Mouse (Mus musculus): ENCODE data around the gene Prmt7. TPM values are rescaled to one million over a fixed set of nuclear protein-coding genes. Genes with fewer than 3 reads are reported as not detected.

Gene Prmt7
- total and polyA plus RNA-seq, 2 experiments = 9.9 to 12.0 TPM

DNA sequence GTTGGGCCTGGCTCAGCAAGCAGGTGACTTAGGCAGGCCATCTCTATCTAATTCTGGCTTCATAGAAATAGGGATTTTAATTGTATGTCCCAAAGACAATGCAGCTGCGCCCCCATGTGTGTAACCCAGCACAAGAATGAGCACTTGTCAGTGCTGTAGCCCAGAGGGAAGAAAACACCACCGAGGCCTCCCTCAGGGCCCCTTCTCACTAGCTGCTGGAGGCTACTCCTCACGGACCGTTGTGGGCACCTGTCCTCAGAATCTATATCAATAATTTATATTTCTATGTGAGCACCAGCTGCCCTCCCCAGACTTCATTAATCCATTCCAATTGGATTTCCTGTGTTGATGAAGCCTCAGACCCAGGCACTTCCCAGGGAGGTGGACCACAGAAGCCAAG lies 50.2 kb downstream of the Prmt7 start:
- Histone ChIP-seq H3K27ac (replicated peaks; ENCODE audit: insufficient read depth, low read depth, low read length) (no peak overlapping the region), H3K27me3 (ENCODE audit: control insufficient read depth, insufficient read depth, low read length) (no peaks in the 10 kb centered on the region), H3K4me1 (ENCODE audit: control insufficient read depth, insufficient read depth, low read length) (no peaks in the 10 kb centered on the region), H3K4me3 (ENCODE audit: insufficient read depth, low read depth, low read length) (no peak overlapping the region), H3K79me2 (ENCODE audit: control insufficient read depth, insufficient read depth, low read length) (no peaks in the 10 kb centered on the region), H3K36me3 (ENCODE audit: control insufficient read depth, insufficient read depth, low read length) (no peaks in the 10 kb centered on the region), H3K9ac (ENCODE audit: low read depth, low read length) (no peak overlapping the region)
- TF ChIP-seq POLR2A (IDR thresholded peaks at IDR 0.05; ENCODE audit: extremely low read depth, insufficient read depth, low read length) (no peak), CTCF (IDR thresholded peaks at IDR 0.05; ENCODE audit: low read depth, low read length) (no peak)
- 95% methylated on average over 4 of the region's 4 CpGs for WGBS
- no peak for DNase-seq (ENCODE audit: extremely low read depth, low read depth, low spot score)

DNA sequence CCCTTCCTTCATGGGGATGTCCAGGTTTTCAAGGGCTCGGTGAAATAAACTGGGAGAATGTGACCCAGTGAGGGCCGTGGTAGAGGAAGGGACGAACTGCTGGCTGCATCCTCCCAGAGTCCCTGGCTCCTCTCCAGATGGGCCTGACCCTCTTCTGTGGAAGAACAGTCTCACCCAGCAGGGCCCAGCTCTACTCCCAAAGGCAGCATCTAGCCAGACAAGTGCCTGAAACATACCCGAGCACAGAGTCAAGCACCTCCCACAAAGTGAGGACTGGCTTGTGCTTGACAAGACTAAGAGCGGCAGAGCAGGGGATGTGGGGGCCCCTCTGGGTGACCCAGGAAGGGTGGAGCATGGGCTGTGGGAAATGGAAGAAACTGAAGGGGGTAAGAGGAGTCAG lies 51.6 kb downstream of the Prmt7 start:
- WGBS = 65% methylated on average over 5 of the region's 5 CpGs
- Histone ChIP-seq H3K4me1 (ENCODE audit: control insufficient read depth, insufficient read depth, low read length) (peaks cover 3% of the 10 kb centered on the region; the same call in 1 of the 2 replicates), H3K4me3 (ENCODE audit: insufficient read depth, low read depth, low read length) (no peak overlapping the region), H3K9ac (ENCODE audit: low read depth, low read length) (no peak overlapping the region), H3K36me3 (ENCODE audit: control insufficient read depth, insufficient read depth, low read length) (no peaks in the 10 kb centered on the region), H3K27me3 (ENCODE audit: control insufficient read depth, insufficient read depth, low read length) (no peaks in the 10 kb centered on the region), H3K27ac (replicated peaks; ENCODE audit: insufficient read depth, low read depth, low read length) (no peak overlapping the region), H3K79me2 (ENCODE audit: control insufficient read depth, insufficient read depth, low read length) (no peaks in the 10 kb centered on the region)
- no peak for DNase-seq (ENCODE audit: extremely low read depth, low read depth, low spot score)
- TF ChIP-seq CTCF (IDR thresholded peaks at IDR 0.05; ENCODE audit: low read depth, low read length) = no peak
- no peak for TF ChIP-seq POLR2A (IDR thresholded peaks at IDR 0.05; ENCODE audit: extremely low read depth, insufficient read depth, low read length)

DNA sequence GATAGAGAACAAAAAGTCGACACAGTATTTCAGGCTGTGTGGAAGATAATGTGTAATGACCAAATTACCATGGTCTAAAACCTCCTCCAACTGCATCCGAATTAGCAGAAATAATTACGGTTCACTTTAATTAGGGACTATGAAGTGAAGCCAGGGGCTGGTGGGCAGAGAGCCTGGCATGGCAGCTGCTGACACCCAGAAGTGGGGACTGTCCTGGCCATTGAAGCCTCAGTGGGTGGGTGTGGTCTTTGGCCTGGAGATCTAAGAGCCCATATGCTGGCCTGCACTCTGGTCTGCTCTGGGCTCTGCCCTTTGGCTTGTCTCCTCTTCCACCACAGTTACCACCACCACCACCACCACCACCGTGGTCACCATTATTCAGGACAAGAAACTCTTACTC lies 53.2 kb downstream of the Prmt7 start:
- no peaks in the 10 kb centered on the region for H3K36me3 ChIP-seq (ENCODE audit: control insufficient read depth, insufficient read depth, low read length)
- no peaks in the 10 kb centered on the region for H3K79me2 ChIP-seq (ENCODE audit: control insufficient read depth, insufficient read depth, low read length)
- peaks cover 3% of the 10 kb centered on the region; the same call in 1 of the 2 replicates for H3K4me1 ChIP-seq (ENCODE audit: control insufficient read depth, insufficient read depth, low read length)
- no peak overlapping the region for H3K4me3 ChIP-seq (ENCODE audit: insufficient read depth, low read depth, low read length)
- H3K27me3 ChIP-seq (ENCODE audit: control insufficient read depth, insufficient read depth, low read length) = no peaks in the 10 kb centered on the region
- DNase-seq (ENCODE audit: extremely low read depth, low read depth, low spot score) = no peak
- 92% methylated on average over 4 of the region's 4 CpGs for WGBS
- TF ChIP-seq CTCF (IDR thresholded peaks at IDR 0.05; ENCODE audit: low read depth, low read length) (no peak), POLR2A (IDR thresholded peaks at IDR 0.05; ENCODE audit: extremely low read depth, insufficient read depth, low read length) (no peak)
- no peak overlapping the region for H3K9ac ChIP-seq (ENCODE audit: low read depth, low read length)
- no peak overlapping the region for H3K27ac ChIP-seq (replicated peaks; ENCODE audit: insufficient read depth, low read depth, low read length)

DNA sequence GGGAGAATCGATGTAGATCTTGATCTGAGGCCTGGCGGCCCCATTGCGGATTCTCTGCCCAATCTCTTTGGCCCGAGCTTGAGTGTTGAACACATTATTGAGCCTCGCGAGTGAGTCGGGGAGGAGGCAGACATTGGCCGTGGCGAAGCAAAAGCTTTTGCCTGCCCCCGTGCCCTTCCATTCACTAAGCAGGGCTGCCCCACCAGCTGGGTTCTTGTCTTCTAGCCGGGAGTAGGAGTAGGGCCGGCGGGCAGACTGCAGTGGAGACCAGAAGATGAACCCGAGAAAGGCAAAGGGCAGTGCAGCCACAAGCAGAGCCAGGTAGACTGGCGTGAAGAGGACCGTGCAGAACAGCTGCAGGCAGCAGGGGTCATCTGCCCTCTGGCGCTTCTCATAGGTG lies 54.7 kb downstream of the Prmt7 start:
- no peaks in the 10 kb centered on the region for H3K36me3 ChIP-seq (ENCODE audit: control insufficient read depth, insufficient read depth, low read length)

DNA sequence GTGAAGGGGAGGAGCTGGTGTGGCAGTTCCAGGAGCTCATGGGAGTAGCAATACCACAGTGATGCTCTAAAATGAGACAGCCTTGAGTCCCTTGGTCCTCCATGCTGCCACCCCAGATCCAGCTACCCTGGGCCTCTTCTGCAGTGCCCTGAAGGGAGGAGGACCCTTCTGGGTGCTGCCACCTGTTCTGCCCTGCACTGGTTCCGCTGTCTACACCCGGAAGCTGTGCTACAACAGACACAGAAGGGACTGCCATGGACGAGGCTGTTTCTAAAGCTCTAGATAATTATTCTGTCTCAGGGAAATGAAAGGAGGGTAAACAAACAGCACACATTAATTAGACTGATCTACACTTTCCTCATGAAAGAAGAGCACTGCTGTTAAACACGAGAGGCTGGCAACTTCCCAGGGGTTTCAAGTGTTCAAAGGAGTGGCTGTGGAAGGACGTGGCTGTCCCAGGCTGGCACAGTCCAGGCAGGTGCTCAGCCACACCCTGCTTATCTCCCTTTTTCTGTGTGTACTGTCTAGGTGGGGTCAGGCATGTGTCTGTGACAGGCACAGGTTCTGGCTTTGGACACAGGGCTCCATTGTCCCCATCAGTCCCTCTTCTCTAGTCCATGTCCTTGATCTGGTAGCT lies 58.1 kb downstream of the Prmt7 start:
- Histone ChIP-seq H3K79me2 (ENCODE audit: control insufficient read depth, insufficient read depth, low read length) (no peaks in the 10 kb centered on the region), H3K27ac (replicated peaks; ENCODE audit: insufficient read depth, low read depth, low read length) (no peak overlapping the region), H3K36me3 (ENCODE audit: control insufficient read depth, insufficient read depth, low read length) (no peaks in the 10 kb centered on the region), H3K9ac (ENCODE audit: low read depth, low read length) (no peak overlapping the region), H3K27me3 (ENCODE audit: control insufficient read depth, insufficient read depth, low read length) (no peaks in the 10 kb centered on the region), H3K4me3 (ENCODE audit: insufficient read depth, low read depth, low read length) (no peak overlapping the region), H3K4me1 (ENCODE audit: control insufficient read depth, insufficient read depth, low read length) (peaks cover 3% of the 10 kb centered on the region; the same call in 1 of the 2 replicates)
- WGBS = 69% methylated on average over 5 of the region's 5 CpGs
- TF ChIP-seq POLR2A (IDR thresholded peaks at IDR 0.05; ENCODE audit: extremely low read depth, insufficient read depth, low read length) = no peak
- TF ChIP-seq CTCF (IDR thresholded peaks at IDR 0.05; ENCODE audit: low read depth, low read length) = no peak
- DNase-seq (ENCODE audit: extremely low read depth, low read depth, low spot score) = no peak

More for the DNA sequence above, 54.7 kb downstream of the Prmt7 start:
- H3K4me3 ChIP-seq (ENCODE audit: insufficient read depth, low read depth, low read length) = no peak overlapping the region
- TF ChIP-seq POLR2A (IDR thresholded peaks at IDR 0.05; ENCODE audit: extremely low read depth, insufficient read depth, low read length) (no peak), CTCF (IDR thresholded peaks at IDR 0.05; ENCODE audit: low read depth, low read length) (no peak)
- H3K9ac ChIP-seq (ENCODE audit: low read depth, low read length) = no peak overlapping the region
- DNase-seq (ENCODE audit: extremely low read depth, low read depth, low spot score) = no peak
- H3K4me1 ChIP-seq (ENCODE audit: control insufficient read depth, insufficient read depth, low read length) = peaks cover 3% of the 10 kb centered on the region; the same call in 1 of the 2 replicates
- H3K79me2 ChIP-seq (ENCODE audit: control insufficient read depth, insufficient read depth, low read length) = no peaks in the 10 kb centered on the region
- no peaks in the 10 kb centered on the region for H3K27me3 ChIP-seq (ENCODE audit: control insufficient read depth, insufficient read depth, low read length)
- no peak overlapping the region for H3K27ac ChIP-seq (replicated peaks; ENCODE audit: insufficient read depth, low read depth, low read length)
- 96% methylated on average over 17 of the region's 17 CpGs for WGBS

DNA sequence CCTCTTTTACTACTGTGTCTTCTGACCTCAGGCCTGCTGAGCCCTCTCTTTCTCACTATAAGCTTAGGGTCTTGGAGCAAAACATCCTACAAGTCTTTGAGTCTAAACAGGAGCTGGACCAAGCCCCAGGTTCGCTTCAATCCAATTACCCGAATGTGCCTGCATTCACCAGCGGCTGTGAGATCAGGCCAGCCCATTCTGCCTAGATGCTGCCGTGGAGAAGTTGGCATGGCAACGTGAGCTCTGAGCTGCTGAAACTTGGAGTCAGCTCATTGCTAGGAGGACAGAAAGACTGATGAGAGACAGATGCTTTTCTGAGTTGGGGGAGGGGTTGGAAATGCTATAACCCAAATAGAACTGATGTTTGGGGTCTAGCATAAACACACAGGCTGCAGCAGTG lies 60.1 kb downstream of the Prmt7 start:
- TF ChIP-seq CTCF (IDR thresholded peaks at IDR 0.05; ENCODE audit: low read depth, low read length) (no peak), POLR2A (IDR thresholded peaks at IDR 0.05; ENCODE audit: extremely low read depth, insufficient read depth, low read length) (no peak)
- no peak overlapping the region for H3K27ac ChIP-seq (replicated peaks; ENCODE audit: insufficient read depth, low read depth, low read length)
- H3K4me3 ChIP-seq (ENCODE audit: insufficient read depth, low read depth, low read length) = no peak overlapping the region
- no peak for DNase-seq (ENCODE audit: extremely low read depth, low read depth, low spot score)
- no peaks in the 10 kb centered on the region for H3K27me3 ChIP-seq (ENCODE audit: control insufficient read depth, insufficient read depth, low read length)
- WGBS = 76% methylated on average over 5 of the region's 5 CpGs
- no peaks in the 10 kb centered on the region for H3K79me2 ChIP-seq (ENCODE audit: control insufficient read depth, insufficient read depth, low read length)
- no peak overlapping the region for H3K9ac ChIP-seq (ENCODE audit: low read depth, low read length)
- no peaks in the 10 kb centered on the region for H3K36me3 ChIP-seq (ENCODE audit: control insufficient read depth, insufficient read depth, low read length)
- peaks cover 3% of the 10 kb centered on the region; the same call in 1 of the 2 replicates for H3K4me1 ChIP-seq (ENCODE audit: control insufficient read depth, insufficient read depth, low read length)
